Mouse (Mus musculus) midbrain, postnatal 0 days (tissue): ENCODE results near the gene Angptl1. TPM values are rescaled to one million over a fixed set of nuclear protein-coding genes. Genes with fewer than 3 reads are reported as not detected.

Experiments
- ATAC-seq: fragments of 200-750 bp; cut with Nextera tagmentation; 2 replicates; pipeline ENCODE4 v1.8.0; 2017; ENCODE audit warnings: moderate number of reproducible peaks, mild to moderate bottlenecking, moderate TSS enrichment, moderate library complexity; ENCODE audit not compliant: low FRiP score
- DNase-seq: peaks from one replicate; pipeline ENCODE4 v3.0.0-alpha.2; 2015; ENCODE audit warnings: low spot score
- H3K27ac ChIP-seq: fragments of 300-500 bp; sonication (generic); 2 replicates; pipeline ENCODE4 v1.5.1; 2014; ENCODE audit warnings: low read depth, mild to moderate bottlenecking, low read length, mixed read lengths
- H3K27me3 ChIP-seq: fragments of 300-500 bp; sonication (generic); 2 replicates; pipeline ENCODE4 v1.6.1; 2014; ENCODE audit warnings: low read length, control low read depth, mixed read lengths; ENCODE audit not compliant: insufficient read depth
- H3K36me3 ChIP-seq: fragments of 300-500 bp; sonication (generic); 2 replicates; pipeline ENCODE4 v1.6.1; 2014; ENCODE audit warnings: low read length, control low read depth, mixed read lengths; ENCODE audit not compliant: insufficient read depth
- H3K4me1 ChIP-seq: fragments of 300-500 bp; sonication (generic); 2 replicates; pipeline ENCODE4 v1.6.1; 2014; ENCODE audit warnings: mild to moderate bottlenecking, control low read depth, antibody characterized with exemption, low read length, mixed read lengths; ENCODE audit not compliant: insufficient read depth
- H3K4me2 ChIP-seq: fragments of 300-500 bp; sonication (generic); 2 replicates; pipeline ENCODE4 v1.6.1; 2014; ENCODE audit warnings: low read depth, mild to moderate bottlenecking, low read length, mixed read lengths; ENCODE audit not compliant: poor library complexity, severe bottlenecking
- H3K4me3 ChIP-seq: fragments of 300-500 bp; sonication (generic); 2 replicates; pipeline ENCODE4 v1.5.1; 2014; ENCODE audit warnings: low read depth, mild to moderate bottlenecking, low read length, moderate library complexity
- H3K9ac ChIP-seq: fragments of 300-500 bp; sonication (generic); replicated peaks from 2 replicates; pipeline ENCODE4 v1.6.1; 2014; ENCODE audit warnings: mild to moderate bottlenecking, low read length, moderate library complexity, mixed read lengths; ENCODE audit not compliant: poor library complexity, severe bottlenecking
- H3K9me3 ChIP-seq: fragments of 300-500 bp; sonication (generic); 2 replicates; pipeline ENCODE4 v1.6.1; 2016; ENCODE audit warnings: low read length, control low read depth
- CTCF ChIP-seq: IDR thresholded peaks from 2 replicates; pipeline ENCODE4 v1.5.1; 2016; ENCODE audit warnings: antibody characterized with exemption, mild to moderate bottlenecking
- WGBS: fragments of 180-500 bp; shearing (Covaris S2); extraction: QIAGEN DNeasy Blood & Tissue Kit; methylation state at CpG from one replicate; pipeline ENCODE4 v1.1.7; 2014; 5-methylcytosine and 5-hydroxymethylcytosine counted together
- polyA plus RNA-seq: library from polyadenylated mRNA; unstranded; fragments of >200 nt; fragmentation: Nextera tagmentation; extraction: Ambion mirVana; gene quantifications from 2 replicates; pipeline ENCODE4 v1.2.1, GENCODE M21; 2015
- total RNA-seq: library from RNA; depleted of rRNA; stranded (reverse); fragments of >200 nt; gene quantifications from 2 replicates; pipeline ENCODE4 v1.2.3, GENCODE M21; 2014

Gene Angptl1
- total and polyA plus RNA-seq, 2 experiments from 2014 or later, result 0.27 TPM; not detected in 1

- no peak overlapping the region for H3K4me2 ChIP-seq
- H3K4me3 ChIP-seq, result no peak overlapping the region
- peaks cover 26% of the 10 kb centered on the region for H3K36me3 ChIP-seq
- DNase-seq, result no peak
- no peak overlapping the region for H3K9ac ChIP-seq
- no peak overlapping the region for H3K27ac ChIP-seq
- 79% methylated on average over 8 of the region's 8 CpGs for WGBS
- H3K27me3 ChIP-seq, result no peaks in the 10 kb centered on the region
- ATAC-seq, result no peak
- no peak for TF ChIP-seq CTCF
- no peaks in the 10 kb centered on the region for H3K4me1 ChIP-seq
- H3K9me3 ChIP-seq, result no peaks in the 10 kb centered on the region
Observed at GRCm38 (mm10) chr1:156812716-156813115, 25.6 kb upstream of the Angptl1 start.

- Histone ChIP-seq H3K4me3 (no peak overlapping the region), H3K36me3 (peaks cover 32% of the 10 kb centered on the region), H3K9me3 (no peaks in the 10 kb centered on the region), H3K27me3 (no peaks in the 10 kb centered on the region), H3K4me2 (no peak overlapping the region), H3K27ac (no peak overlapping the region), H3K9ac (no peak overlapping the region), H3K4me1 (no peaks in the 10 kb centered on the region)
- no peak for TF ChIP-seq CTCF
- WGBS, result 66% methylated on average over 6 of the region's 6 CpGs
- DNase-seq (no peak), ATAC-seq (no peak)
Observed at GRCm38 (mm10) chr1:156813485-156813884, 24.9 kb upstream of the Angptl1 start.

DNA sequence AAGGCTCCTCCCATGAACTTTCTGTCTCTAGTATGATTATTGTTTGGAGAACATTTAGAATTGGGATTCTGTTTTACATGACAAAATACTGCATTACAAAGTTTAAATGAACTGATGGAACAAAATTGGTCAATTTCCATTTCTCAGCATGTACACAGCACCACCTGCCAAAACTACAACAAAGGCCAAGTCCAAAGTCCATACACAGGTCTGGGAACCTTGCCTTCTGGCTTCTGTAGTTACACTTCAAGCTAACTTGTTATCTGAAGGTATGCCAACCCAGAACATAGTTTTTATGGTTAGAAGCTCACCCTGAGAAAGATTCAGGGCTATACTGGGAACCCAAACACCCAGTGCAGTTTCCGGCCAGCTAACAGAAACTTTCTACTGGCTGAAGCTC is 19.1 kb upstream of the Angptl1 start:
- H3K27me3 ChIP-seq, result no peaks in the 10 kb centered on the region
- peaks cover 30% of the 10 kb centered on the region for H3K36me3 ChIP-seq
- H3K9ac ChIP-seq, result no peak overlapping the region
- DNase-seq, result no peak
- WGBS, result 92% methylated on average over 1 of the region's 1 CpGs
- TF ChIP-seq CTCF, result no peak
- no peaks in the 10 kb centered on the region for H3K9me3 ChIP-seq
- H3K4me1 ChIP-seq, result no peaks in the 10 kb centered on the region
- ATAC-seq, result no peak
- no peak overlapping the region for H3K27ac ChIP-seq
- H3K4me3 ChIP-seq, result no peak overlapping the region
- no peak overlapping the region for H3K4me2 ChIP-seq

- no peak overlapping the region for H3K27ac ChIP-seq
- peak overlapping the region; percentile 15; the same call in 1 of the 2 replicates for H3K4me2 ChIP-seq
- 0 out of 2 replicates have a peak, but pooled peaks cover 3% of the 10 kb centered on the region for H3K4me1 ChIP-seq
- H3K9ac ChIP-seq, result no peak overlapping the region
- H3K36me3 ChIP-seq, result no peaks in the 10 kb centered on the region
- ATAC-seq (no peak), DNase-seq (peak; percentile 61)
- TF ChIP-seq CTCF, result no peak
- H3K27me3 ChIP-seq, result no peaks in the 10 kb centered on the region
- 9% methylated on average over 6 of the region's 6 CpGs for WGBS
- H3K9me3 ChIP-seq, result no peaks in the 10 kb centered on the region
- H3K4me3 ChIP-seq, result no peak overlapping the region
Observed at GRCm38 (mm10) chr1:156838695-156839094, 333 bp downstream of the Angptl1 start.

GRCm38 (mm10) chr1:156841625-156842339 is 3.4 kb downstream of the Angptl1 start:
- H3K27me3 ChIP-seq, result no peaks in the 10 kb centered on the region
- no peak overlapping the region for H3K9ac ChIP-seq
- DNase-seq (no peak), ATAC-seq (no peak)
- WGBS, result 84% methylated on average over 11 of the region's 11 CpGs
- H3K27ac ChIP-seq, result no peak overlapping the region
- TF ChIP-seq CTCF, result no peak
- H3K4me3 ChIP-seq, result no peak overlapping the region
- H3K36me3 ChIP-seq, result no peaks in the 10 kb centered on the region
- H3K4me2 ChIP-seq, result no peak overlapping the region
- 0 out of 2 replicates have a peak, but pooled peaks cover 3% of the 10 kb centered on the region for H3K4me1 ChIP-seq
- no peaks in the 10 kb centered on the region for H3K9me3 ChIP-seq

DNA sequence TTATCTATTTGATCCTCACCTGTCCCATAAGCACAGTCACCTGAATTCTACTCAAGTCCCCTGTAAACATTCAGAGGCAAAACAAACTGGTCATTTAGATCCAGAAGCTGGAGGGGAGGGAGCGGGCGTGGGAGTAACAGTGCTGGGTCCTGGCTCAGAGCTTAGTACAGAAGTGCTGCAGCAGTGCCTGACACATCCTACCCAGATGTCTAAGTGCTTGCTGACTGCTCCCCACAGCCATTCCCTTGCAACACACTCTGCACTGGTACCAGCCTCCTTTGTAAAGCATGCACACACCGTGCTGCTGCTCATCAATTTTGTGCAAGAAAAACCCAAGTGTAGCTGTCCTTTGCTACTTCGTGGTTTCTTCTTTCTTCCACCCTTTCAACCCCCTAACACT is 8.7 kb downstream of the Angptl1 start:
- no peak for DNase-seq

More for the DNA sequence above, 8.7 kb downstream of the Angptl1 start:
- Histone ChIP-seq H3K9ac (no peak overlapping the region), H3K27ac (no peak overlapping the region), H3K9me3 (no peaks in the 10 kb centered on the region), H3K4me3 (no peak overlapping the region), H3K4me2 (no peak overlapping the region), H3K27me3 (no peaks in the 10 kb centered on the region), H3K36me3 (no peaks in the 10 kb centered on the region), H3K4me1 (no peaks in the 10 kb centered on the region)
- ATAC-seq, result no peak
- no peak for TF ChIP-seq CTCF
- 82% methylated on average over 4 of the region's 4 CpGs for WGBS
